Mouse (Mus musculus) heart, postnatal 4 days (tissue): ENCODE results near the gene Fam89a. TPM values are rescaled to one million over a fixed set of nuclear protein-coding genes. Genes with fewer than 3 reads are reported as not detected.

Source experiments
- total RNA-seq, 2 experiments: library from RNA; stranded (reverse); gene quantifications; 2 replicates each; pipeline ENCODE4 v1.2.3; 2021

Gene Fam89a
- total RNA-seq, 2 experiments from 2014 or later: 1.0 to 1.7 TPM

Other genes with a start within 250 kb of the Fam89a start
- gene Cog2, start 231.1 kb downstream of the Fam89a start, total RNA-seq: 10 to 100 TPM; 23.1 to 28.0 TPM
- gene Agt, start 182.1 kb downstream of the Fam89a start, total RNA-seq: 1 to 10 TPM; 7.4 to 7.6 TPM
- gene Capn9, start 175.7 kb downstream of the Fam89a start, total RNA-seq: under 1 TPM in 1 of 2 experiments, not detected in 1; 0.11 TPM
- gene 2310022B05Rik, start 88.5 kb downstream of the Fam89a start, total RNA-seq: 100 to 1,000 TPM; 173 to 189 TPM
- gene Ttc13, start 29.8 kb downstream of the Fam89a start, total RNA-seq: 10 to 100 TPM; 24.0 to 25.3 TPM
- gene Arv1, start 29.7 kb downstream of the Fam89a start, total RNA-seq: 10 to 100 TPM in 1 of 2 experiments, 1 to 10 TPM in 1; 9.7 to 10.8 TPM
- under 1 TPM; 0.20 to 0.33 TPM for gene Trim67, start 41.3 kb upstream of the Fam89a start, total RNA-seq
- gene Gnpat, start 111.2 kb upstream of the Fam89a start, total RNA-seq: 100 to 1,000 TPM; 112 to 115 TPM
- gene 2810004N23Rik, start 111.3 kb upstream of the Fam89a start, total RNA-seq: 10 to 100 TPM; 44.0 to 46.1 TPM
- gene Exoc8, start 145.9 kb upstream of the Fam89a start, total RNA-seq: 10 to 100 TPM; 15.6 to 16.9 TPM
- gene Sprtn, start 146.1 kb upstream of the Fam89a start, total RNA-seq: 10 to 100 TPM; 19.4 to 21.3 TPM
- 100 to 1,000 TPM; 112 to 115 TPM for gene Egln1, start 197.5 kb upstream of the Fam89a start, total RNA-seq